Mouse (Mus musculus) erythroid progenitor cell, adult 5-6 weeks (primary cell): Measurements from ENCODE around the gene Rabgap1. TPM values are rescaled to one million over a fixed set of nuclear protein-coding genes. Genes with fewer than 3 reads are reported as not detected.
"Not testable (repeated sequence)": the region's sequence is repeated elsewhere in the genome, so short reads cannot be mapped to it uniquely, and the experiment has no call there.

Experiments used
- ATAC-seq: replicated peaks from 2 replicates; pipeline ENCODE4 v1.8.0; 2016; ENCODE audit warnings: moderate number of reproducible peaks, mild to moderate bottlenecking, moderate TSS enrichment, inconsistent platforms; ENCODE audit not compliant: poor library complexity, low FRiP score, severe bottlenecking
- total RNA-seq, 2 experiments: library from RNA; stranded (forward) in 1 of 2; stranded (reverse) in 1 of 2; fragments of 150-400 nt in 1 of 2; fragments of 186-747, 209-891 nt in 1 of 2; gene quantifications; 2 replicates each; pipeline versions ENCODE4 v1.2.3 to v1.2.4; 2015 to 2017; ENCODE audit warnings: low replicate concordance in 2 of 2

Rabgap1 gene
- total RNA-seq, 2 experiments from 2014 or later, result 5.9 to 21.3 TPM

DNA sequence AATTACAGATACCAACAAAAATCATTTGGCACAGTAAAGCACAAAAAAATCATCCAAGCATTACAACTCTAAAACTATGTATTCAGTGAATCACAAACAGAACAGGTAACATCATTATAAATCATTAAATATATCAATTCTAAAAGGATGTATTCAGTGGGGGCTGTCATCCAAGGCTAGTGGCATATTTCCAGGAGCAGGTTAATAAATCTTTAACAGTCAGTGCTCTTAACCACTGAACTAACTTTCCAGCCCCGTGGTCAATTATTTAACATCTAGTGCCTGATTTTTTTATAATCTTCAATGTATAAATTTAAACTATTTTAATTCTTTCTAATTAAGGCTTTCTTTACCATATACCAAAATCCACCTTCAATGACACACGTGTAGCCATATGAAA lies 62.8 kb downstream of the Rabgap1 start:
- not testable (repeated sequence) for ATAC-seq

DNA sequence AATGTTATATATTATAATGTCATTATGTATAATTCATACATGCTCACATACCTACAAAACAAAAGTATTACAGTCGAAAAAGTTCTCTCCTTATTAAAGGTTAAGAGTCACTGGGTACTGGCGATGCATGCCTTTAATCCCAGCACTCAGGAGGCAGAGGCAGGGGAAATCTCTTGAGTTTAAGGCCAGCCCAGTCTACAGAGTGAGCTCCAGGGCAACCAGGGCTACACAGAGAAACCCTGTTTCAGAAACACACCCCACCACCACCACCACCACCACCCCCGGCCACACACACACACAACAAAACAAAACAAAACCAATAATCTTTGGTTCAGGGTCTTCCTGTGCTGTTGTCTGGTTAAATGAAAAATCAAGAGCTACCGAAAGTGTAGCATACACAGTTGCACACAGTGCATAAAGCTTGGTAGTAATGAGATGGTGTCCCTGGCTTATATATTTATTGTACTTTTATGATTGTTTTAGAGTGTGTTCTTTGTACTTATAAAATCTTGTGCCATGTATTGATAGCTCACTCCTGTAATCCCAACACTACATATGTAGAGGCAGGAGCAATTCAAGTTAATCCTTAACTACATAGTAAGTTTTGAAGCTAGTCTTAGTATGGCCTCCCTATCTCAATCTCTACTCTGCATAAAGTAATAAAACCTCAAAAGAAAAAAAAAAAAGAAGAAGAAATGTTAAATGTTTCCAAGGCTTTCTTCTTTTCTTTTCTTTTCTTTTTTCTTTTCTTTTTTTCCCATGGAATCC lies 68.2 kb downstream of the Rabgap1 start:
- ATAC-seq, result no peak

DNA sequence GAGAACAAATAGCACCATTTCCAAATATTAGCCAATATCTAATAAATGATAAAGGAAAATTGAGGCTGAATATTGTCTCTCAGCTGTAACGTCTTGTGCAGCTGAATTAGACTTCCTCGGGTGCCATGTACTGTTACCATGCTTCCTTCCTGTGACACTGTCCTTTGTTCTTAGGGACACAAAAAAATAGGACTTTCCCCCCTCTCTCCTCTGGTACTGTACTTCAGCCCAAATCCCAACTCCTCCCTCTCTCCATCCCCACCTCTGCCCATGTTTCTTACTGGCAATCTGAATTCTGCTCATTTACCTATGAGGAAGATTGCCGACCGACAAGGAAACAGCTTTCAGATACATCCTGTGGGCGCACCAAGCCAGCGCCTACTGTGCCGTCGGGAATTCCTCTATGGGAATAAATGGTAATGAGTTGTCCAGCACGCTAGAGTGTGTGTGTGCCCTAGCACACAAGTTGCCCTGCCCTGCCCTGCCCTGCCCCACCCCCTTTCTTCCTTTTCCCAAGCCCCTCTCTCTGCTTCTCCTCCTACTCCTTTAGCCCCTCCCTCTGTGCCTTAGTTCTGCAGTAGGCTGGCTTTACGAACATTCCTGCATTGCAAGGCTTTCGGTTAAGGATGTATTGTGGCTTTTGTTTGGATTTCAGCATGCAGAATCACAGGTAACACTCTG lies 73.1 kb downstream of the Rabgap1 start, which contains the start of gene Gpr21:
Gene Gpr21, plus strand, starts transcription at position 303 of the 681 bp plus-strand sequence.
- ATAC-seq, result no peak

DNA sequence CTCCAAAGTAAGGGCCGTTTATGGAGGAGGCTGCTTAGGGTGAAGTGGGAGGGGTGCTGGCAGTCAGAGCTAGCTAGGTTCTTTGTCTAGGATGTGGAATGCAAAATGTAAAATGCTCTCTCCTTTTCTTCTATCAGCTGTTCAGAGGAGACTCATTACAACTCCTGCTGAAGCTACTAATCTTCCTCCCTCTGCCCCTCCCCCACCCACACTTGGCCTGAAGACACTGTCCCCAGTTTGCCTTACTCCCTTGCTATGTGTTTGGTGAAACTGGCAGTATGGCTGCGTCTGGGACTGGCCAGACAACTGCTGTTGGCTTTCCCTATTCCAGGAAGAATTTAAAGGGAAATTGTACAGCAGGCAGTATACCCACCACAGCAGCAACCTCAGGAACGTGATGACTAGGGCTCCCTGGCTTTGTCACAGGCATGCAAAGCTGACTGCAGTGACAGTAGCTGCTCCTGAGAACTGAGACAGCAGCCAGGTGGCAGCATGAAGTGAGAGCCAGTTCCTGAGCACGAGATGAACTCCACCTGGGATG lies 73.9 kb downstream of the Rabgap1 start:
- no peak for ATAC-seq

DNA sequence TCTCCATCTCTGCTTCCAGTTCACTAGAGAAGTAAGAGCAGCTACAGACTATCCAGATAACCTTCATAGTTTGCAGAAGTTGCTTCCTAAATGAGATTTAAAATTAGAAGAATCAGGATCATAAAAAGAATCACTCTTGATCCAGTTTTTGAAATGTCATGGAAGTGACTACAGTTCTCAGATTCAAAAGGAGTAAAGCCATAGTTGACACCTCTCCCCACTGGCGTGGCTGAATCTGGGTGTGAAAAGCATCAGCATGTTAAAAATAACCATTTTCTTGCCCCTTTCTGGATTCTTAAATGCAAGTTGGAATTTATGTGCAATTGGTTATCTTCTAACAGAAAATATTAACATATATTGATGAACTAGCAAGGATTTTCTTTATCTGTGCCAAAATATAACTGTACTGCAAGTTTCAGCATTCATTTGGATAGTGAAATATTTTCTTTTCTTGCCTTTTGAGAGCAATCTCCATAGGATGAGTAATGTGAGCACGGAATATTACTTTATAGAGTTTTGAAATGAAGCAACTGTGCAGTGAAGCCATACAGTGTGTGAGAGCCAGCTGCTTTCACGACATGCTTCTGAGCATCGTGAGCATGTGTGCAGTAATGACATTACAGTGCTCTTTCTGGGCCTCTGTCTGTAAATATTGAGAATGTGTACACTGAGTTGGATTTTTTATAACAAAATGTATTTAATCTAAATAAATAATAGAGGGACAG lies 75.6 kb downstream of the Rabgap1 start:
- no peak for ATAC-seq

DNA sequence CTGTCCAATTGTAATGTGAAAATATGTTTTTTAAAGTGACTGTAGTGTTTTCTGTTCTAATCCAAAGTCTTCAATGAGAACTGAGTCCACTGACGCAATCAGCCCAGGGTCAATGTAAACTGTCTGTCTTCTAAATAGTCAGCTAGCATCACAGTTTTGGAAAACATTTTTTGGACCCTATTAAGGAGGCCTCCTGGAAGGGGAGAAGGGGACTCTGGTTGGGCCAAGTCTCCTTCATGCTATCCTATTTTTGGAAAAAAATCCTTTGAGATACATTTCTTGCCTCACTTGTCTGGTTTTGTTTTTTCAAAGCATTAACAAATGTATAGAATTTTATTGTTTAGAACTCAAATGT lies 76.2 kb downstream of the Rabgap1 start:
- ATAC-seq, result no peak

DNA sequence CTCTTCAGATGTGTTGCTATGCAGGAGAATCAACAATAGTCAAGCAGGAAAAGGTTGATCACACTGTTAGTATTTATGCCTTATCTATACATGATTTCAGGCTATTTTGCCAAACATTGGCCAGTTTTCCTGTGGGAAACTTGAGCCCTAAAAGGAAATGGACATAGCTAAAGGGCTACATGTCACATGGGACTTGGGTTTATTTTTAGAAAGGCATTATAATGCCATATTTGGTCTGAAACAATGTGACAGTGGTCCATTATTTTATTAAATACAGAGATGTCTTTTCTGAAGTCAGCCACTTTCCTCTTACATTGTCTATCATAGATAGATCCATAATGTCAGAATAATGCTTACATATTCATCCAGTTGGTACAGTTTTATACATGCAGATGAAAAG lies 84.5 kb downstream of the Rabgap1 start:
- ATAC-seq, result no peak

DNA sequence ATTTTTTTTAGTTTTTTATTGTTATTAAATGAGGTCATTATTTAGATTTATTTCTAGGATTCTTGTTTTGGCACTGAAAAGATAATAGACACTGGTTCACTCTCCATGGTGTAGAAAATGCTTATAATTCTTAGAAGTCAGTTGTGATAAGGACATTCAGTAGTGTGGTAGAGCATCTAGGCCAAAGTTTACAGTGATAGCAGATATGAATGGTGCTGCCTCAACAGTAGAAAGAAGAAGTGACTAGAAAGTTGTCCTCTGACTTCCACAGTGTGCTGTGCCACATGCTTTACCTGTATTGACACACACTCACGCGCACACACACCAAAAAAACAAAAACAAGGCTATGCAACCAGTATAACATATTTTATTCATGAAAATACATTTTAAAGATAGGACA lies 86.3 kb downstream of the Rabgap1 start:
- no peak for ATAC-seq

DNA sequence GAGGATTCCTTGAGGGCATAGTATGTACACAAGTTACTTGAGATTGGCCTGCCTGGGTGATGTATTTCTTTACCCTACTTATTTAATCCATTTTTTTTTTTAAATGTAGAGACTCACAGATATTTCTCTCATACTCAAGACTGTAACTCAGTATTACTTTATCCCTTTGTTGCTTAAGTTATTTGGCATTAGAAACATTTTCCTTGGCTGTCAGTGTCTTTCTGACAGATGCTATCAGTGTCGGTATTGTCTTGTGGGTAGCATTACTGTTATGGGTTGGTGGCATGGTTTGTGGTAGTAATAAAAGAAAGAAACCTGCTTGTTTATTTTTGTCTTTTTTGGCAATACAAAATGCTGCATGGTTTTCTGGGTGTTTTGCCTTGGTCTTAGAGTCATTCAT lies 87.7 kb downstream of the Rabgap1 start:
- ATAC-seq, result no peak

DNA sequence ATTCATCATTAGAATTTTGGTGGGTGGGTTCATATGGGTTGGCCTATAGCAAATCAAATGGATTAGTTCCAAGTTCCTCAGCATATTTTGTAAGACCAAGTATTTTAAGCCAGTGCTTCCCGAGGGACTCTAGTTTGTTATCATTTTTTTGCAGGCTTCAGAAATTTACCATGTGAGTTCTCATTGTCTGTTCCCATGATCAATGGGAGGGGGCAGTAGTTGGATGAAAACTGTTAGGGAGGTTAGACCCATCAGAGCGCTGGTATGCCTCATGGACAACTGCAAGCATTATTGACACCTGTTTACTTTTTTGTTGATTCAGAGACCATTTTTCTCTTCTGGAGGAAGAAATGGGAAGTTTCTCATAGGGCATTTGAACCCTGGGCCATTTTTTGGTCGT lies 88.6 kb downstream of the Rabgap1 start:
- ATAC-seq, result no peak

- ATAC-seq, result peak; percentile 96
Observed at GRCm38 (mm10) chr2:37549346-37550012, 106.4 kb downstream of the Rabgap1 start.

DNA sequence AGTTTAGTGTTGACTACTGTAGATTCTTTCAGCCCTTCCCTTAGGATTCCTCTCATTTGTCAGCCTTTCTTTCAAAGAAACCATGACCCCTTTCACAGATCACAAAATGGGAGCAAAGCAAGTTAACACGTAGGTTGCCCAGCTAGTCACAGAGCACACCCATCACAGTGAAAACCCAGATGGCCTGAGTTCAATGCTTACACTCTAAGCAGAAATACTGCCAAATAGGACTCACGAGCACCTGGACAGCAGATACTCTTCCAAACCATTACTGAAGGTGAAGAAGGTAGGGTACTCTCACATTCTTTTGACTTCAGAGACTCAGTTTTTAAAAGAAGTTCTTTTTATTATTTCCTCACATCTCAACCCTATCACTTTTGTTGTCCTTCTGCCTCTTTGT lies 113.3 kb downstream of the Rabgap1 start:
- ATAC-seq, result no peak

DNA sequence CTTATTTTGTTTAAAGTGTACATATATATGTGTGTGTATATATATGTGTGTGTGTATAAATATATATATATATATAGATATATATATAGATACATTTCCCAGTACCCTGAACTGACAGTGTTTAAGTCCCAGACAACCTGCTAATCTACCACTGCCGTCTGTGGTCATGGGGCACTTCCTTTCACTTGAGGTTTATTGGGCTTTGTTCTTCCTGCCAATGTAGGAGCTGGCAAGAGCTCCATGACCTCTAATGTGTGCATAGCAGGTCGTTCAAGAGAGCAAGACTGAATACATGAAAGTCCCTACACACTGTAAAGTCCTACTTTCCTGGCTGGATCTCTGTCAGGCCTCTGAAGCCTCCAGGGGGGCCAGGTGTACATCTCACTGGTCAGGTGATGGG lies 122.5 kb downstream of the Rabgap1 start:
- ATAC-seq, result no peak

GRCm38 (mm10) chr2:37566035-37566434 lies 123.0 kb downstream of the Rabgap1 start:
- ATAC-seq, result no peak

DNA sequence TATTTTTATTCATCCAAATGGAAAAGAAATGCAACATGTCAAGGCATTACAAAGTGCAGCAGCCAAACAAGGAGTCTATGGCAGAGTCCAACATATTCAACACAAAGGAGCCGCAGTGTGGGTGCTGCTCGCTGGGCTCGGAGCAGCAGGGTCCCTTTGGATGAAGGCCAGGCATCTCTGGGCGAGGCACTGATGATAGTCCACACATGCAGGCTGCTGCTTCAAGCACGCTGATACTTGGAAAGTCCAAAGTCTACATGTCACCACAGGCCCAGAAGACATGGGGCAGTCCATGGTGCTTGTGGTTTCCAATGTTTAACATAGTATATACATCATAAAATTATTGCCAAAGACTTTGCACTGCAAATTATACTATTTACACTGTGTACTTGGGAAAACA lies 126.8 kb downstream of the Rabgap1 start:
- ATAC-seq, result no peak

- no peak for ATAC-seq
Observed at GRCm38 (mm10) chr2:37570703-37571102, 127.6 kb downstream of the Rabgap1 start.

- ATAC-seq, result no peak
Observed at GRCm38 (mm10) chr2:37572141-37572540, 129.1 kb downstream of the Rabgap1 start.

DNA sequence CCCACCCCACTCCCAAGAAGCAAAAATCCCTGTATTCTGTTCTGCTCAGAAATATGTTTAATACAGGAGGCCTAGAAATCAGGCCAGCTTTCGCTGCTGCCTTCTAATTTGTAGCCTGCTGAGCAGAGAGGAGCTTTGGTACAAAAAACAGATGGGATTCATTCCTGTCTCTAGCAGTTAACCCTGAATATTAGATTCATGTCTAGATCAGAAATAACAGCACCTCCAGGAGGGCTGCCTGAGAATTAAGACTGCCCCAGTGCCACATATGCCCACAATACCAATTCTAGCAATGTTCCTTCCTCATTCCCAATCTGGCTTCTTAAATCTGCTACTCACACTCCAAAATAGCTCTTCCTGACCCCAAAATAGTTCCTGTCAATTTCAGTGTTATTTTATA lies 133.6 kb downstream of the Rabgap1 start:
- ATAC-seq, result no peak

- ATAC-seq, result no peak
Observed at GRCm38 (mm10) chr2:37578185-37578584, 135.1 kb downstream of the Rabgap1 start.

- ATAC-seq, result no peak
Observed at GRCm38 (mm10) chr2:37587919-37588318, 144.8 kb downstream of the Rabgap1 start.
